Mouse (Mus musculus) spleen, adult 2 months (tissue): ENCODE data around the gene Soat2.

ENCODE experiments used
- CTCF ChIP-seq: fragments of 200-500 bp; IDR thresholded peaks from 2 replicates; pipeline ENCODE4 v1.5.1; 2011; ENCODE audit warnings: mild to moderate bottlenecking, inconsistent platforms; ENCODE audit not compliant: insufficient read depth, insufficient read length, insufficient replicate concordance; ENCODE audit errors: extremely low read depth
- POLR2A ChIP-seq: fragments of 200-500 bp; IDR thresholded peaks from 2 replicates; pipeline ENCODE4 v1.6.1; 2011; ENCODE audit warnings: low read depth, low read length, inconsistent platforms

DNA sequence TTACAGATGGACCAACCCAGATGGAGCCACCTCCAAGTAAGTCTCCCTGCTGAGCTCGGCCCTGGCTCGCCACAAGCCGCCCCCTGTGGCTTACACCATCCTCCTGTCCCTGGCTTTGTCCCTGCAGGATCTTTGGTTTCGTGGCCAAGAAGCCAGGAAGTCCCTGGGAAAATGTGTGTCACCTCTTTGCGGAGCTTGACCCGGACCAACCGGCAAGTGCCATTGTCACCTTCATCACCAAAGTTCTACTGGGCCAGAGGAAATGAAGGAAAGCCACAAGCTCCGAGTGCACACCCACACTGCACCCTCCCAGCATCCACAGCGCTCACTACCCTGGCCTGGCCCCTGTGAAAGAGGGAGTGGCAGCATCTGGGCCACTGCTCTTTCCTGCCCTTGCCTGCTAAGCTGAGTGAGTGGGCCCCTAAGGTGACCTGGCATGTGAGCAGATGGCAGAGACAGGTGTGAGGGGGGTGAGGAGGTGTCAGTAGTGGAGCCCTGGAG lies 34.5 kb upstream of the Soat2 start:
- no peak for TF ChIP-seq POLR2A
- TF ChIP-seq CTCF, result no peak
